Mouse (Mus musculus) right cerebral cortex, postnatal 14 days (tissue): ENCODE data around the gene Plcb3.

Experiments
- DNase-seq: peaks from one replicate; pipeline ENCODE4 v3.0.0; 2022

Plcb3 gene

GRCm38 (mm10) chr19:6939106-6940002 is 36.9 kb downstream of the Plcb3 start:
- DNase-seq: no peak

GRCm38 (mm10) chr19:6937541-6938465 is 38.5 kb downstream of the Plcb3 start:
- DNase-seq: peak; percentile 4

DNA sequence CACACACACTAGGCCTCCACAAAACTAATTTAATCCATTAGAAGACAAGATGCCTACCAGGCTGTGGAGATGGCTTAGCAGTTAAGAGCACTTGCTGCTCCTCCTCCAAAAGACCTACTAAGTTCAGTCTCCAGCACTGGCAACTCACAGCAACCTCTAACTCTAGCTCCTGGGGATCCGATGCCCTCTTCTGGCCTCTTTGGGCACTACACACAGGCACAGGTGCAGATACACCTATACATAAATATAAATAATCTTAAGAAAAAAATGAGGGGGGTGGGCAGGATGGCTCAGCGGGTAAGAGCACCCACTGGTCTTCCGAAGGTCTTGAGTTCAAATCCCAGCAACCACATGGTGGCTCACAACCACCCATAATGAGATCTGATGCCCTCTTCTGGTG is 40.0 kb downstream of the Plcb3 start:
- DNase-seq: no peak

GRCm38 (mm10) chr19:6934195-6934977 is 41.9 kb downstream of the Plcb3 start, which contains the start of gene Kcnk4:
Kcnk4 (minus strand) TSS chr19:6934515.
- DNase-seq: no peak

GRCm38 (mm10) chr19:6933436-6934194 is 42.7 kb downstream of the Plcb3 start:
- peak; percentile 65 for DNase-seq

DNA sequence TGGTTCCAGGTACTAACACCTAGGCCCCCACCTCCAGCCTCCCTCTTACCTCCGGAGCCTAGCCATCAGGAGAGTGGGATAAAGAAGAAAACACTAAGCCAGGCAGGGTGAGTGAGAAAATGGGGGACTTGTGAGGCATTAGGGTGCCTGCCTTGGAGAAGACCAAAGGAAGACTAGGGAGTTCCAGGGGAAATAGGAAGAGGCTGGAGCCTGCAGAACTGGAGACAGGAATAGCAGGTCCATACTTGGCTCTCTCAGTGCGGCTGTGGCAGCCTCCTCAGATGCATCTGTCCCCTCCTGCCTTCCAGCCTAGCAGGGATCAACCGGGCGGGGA is 43.2 kb downstream of the Plcb3 start:
- no peak for DNase-seq

DNA sequence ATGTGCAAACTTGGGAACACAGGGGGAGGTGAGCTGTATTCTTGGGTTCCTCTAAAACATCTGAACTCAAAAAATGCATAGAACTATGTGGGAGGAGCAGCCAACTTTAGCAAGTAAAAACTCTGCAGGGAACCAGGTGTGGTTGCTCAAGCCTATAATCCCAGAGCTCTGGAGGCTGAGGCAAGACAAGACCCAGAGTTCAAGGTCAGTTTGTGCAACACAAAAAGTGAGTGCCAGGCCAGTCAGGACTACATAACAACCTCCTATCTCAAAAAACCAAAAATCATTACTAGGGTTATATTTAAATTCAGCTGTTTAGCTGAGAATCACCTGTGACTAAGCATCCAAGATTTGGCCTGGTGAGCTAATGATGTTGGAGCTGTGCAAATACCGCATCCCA is 44.3 kb downstream of the Plcb3 start:
- no peak for DNase-seq

DNA sequence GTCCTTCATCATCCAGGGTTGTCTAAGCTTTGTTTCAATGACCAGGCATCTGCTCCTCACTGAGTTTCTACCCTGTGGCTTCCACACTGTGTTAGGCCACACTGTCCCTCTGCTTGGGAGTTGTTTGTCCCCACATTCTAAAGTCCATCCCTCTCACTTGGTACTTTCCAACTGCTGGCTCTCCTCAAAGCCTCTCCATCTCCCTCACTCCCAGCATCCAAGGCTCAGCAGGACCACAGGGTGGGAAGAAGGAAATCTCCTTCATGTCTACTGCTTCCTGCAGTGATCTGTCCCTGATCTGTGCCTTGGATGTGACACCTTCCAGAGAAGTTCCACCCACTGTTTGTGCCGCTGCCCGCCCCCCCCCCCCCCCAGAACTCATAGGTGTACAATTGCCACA is 45.3 kb downstream of the Plcb3 start:
- no peak for DNase-seq

- DNase-seq: no peak
These were observed 48.2 kb downstream of the Plcb3 start for GRCm38 (mm10) chr19:6928080-6928479.

DNA sequence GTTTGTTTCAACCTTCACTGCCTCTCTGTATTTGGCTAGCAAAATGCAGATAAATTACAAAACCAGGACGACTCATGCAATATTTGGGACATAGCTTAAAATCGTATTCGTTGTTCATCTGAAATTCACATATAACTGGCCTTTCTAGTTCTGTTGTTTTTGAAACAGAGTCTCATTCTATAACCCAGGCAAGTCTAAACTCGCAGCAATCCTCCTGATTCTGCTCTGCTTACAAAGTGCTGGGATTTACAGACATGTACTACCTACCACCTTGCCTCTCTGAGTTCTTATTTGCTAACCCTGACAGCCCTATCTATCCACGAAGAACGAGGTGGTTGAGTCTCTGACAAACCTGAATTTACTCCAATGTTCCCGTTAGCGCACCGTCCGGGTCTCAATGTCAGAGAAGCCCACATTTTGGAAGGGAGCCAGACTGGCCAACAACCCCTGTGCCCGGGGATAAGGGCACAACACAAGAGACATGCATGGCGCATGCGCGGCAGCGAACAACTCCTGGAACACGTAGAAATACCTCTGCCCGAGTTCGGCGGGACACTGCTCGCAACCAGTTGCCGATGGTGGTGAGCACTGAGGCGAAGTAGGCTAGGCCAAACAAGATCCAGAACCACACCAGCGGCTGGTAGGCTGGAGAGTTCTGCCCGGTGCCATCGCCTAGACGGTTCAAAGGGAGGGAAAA is 49.6 kb downstream of the Plcb3 start:
- no peak for DNase-seq

DNA sequence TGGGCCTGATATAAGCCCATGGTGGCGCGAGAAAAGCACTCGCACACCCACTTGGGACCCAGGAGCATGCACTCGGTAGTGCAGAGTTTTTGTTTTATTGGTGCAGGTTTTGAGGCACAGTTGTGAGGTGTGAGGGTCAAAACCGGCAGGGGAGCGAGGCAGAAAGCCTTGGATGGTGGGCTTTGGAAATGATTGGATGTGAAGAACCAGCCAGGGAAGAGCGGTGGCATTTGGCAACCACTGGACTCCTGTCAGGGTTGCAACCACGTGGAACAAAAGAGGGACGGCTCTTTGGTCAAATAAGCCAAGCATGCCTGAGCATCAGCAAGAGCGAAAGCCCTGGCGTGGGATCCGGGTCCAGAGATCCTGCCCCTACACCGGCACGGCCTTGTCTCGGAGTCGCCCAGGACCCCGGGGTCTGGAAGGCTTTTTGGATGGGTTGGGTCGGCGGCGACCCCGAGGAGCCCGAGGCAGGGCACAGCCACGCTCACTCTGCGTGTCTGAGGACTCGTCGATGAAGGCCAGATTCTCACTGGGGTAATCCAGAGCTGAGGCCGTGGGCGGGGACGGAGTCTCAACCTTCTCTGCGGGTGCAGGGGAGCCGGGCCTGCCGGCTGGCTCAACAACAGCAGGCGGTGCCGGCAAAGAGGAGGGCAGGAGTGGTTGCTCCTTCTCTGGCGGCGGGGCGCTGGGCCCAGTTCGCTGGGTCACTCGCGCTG is 50.5 kb downstream of the Plcb3 start:
- no peak for DNase-seq

GRCm38 (mm10) chr19:6925307-6925573 is 51.0 kb downstream of the Plcb3 start, which contains the start of gene Catsperz:
Catsperz (minus strand) TSS chr19:6925380.
- DNase-seq: no peak

GRCm38 (mm10) chr19:6924461-6925306 is 51.6 kb downstream of the Plcb3 start:
- peak; percentile 90 for DNase-seq

GRCm38 (mm10) chr19:6922901-6923735 is 53.2 kb downstream of the Plcb3 start:
- DNase-seq: no peak

DNA sequence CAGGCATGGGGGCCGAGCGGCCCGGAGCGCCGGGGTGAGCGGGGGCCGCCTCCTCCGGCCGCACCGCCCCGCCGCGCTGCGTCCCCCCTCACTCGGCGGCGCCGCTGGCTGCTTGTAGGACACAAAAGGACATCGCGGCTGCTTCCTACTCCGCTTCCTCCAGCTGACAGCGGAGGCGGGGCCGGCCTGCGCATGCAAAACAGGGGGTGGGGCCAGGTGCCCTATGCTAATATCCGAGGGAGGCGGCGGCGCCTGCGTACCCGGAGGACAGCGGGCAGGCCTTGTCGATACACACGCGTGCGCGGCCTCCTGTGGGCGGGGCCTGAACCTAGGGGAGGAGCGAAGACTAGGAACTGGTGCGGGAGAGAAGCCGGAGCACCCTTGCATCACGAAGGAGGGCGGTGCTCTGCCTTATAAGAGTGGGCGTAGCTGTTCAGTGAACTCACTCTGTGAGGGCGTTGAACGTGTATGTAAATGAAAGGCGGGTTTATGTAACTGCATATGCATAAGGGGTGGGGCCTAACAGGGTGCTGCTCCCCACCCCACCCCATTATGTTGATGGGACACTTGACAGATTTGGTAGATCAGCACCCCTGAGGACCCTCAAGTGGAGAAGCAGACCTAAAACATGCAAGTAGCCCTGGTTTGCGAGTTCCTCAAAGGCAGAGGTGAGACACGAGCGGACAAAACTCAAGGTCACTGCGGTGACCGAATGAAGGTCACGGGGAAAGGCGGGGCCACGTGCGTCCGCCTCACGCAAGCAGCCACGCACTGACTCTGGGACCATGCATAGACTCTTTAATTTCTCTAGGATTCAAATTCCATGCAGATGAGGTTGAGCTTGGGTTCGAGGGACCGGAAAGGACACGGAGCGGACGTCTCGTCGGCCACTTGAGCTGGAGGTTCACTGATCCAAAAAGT is 54.4 kb downstream of the Plcb3 start, which contains the start of gene Esrra:
Esrra (minus strand) TSS at position 167 of the 921 bp plus-strand sequence.
- peak; percentile 100 for DNase-seq

DNA sequence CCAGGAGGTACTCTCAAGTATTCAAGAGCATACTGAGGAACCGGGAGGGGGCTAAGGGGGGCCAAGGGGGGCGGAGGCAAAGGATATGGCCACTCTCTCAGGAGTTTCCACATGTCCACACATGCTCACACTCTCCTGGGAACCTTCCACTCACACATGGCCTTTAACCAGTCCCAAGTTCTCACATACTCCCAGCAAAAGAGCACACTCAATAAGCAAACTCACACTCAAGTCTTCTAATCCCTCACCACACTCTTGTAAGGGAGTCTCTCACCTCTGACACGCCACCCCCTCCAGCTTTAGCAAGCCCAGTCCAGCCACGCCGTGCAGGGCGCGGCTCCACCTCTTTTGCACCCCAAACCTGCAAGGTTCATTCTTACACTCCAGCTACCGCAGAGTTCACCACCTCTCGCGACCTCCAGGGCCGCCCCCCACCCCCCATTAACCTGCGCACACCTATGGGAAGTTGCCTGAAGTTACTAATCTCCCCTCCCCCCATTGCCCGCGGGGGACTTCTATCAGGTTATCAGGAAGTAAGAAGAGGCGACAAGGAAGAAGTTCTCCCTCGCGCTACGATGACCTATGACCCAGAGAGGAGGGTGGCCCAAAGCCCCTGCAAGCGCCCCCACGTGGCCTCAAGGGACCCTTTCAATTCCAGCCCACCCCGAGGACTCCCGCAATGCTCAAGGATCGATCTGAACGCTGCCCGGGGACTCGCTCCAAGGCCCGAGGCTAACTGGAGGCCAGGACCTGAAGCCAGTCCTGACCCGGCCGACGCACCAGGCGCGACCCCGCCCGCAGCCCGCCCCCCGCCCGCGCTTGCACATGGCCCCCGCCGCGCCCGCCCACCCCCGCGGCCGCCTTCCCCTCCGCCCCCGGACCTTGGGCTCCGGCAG is 55.3 kb downstream of the Plcb3 start:
- DNase-seq: peak; percentile 52
